Mouse (Mus musculus): ENCODE results near the gene Txnrd2.

- TF ChIP-seq CTCF (IDR thresholded peaks at IDR 0.05; ENCODE audit: low read depth) (no peak), EP300 (IDR thresholded peaks at IDR 0.05; ENCODE audit: low read depth) (no peak)
Observed at GRCm38 (mm10) chr16:18486126-18486525, 59.9 kb downstream of the Txnrd2 start.
